Mouse (Mus musculus): ENCODE measurements around the gene Lamb2. TPM values are rescaled to one million over a fixed set of nuclear protein-coding genes. Genes with fewer than 3 reads are reported as not detected.

Lamb2 gene
- polyA plus RNA-seq, 1 experiment from 2014 or later, result 17.5 TPM

DNA sequence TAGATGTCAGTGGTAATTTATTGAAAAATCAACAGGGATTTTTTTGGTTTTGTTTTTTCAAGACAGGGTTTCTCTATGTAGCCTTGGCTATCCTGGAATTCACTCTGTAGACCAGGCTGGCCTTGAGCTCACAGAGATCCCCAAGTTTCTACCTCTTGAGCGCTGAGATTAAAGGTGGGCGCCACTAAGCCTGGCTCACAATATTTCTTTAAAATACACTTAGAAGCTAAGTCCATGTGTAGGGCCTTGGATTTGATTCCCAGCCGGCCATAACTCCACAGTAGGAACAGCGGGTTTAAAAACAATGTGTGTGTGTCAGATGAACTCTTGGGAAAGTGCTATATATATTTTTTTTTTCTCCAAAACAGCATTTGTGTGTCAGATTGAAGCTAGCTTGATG, 43.8 kb downstream of the Lamb2 start:
- no peak overlapping the region for H3K9ac ChIP-seq (replicated peaks)
- ATAC-seq (ENCODE audit: low FRiP score), result no peak
- peaks cover 33% of the 10 kb centered on the region for H3K4me1 ChIP-seq
- no peak overlapping the region for H3K4me2 ChIP-seq
- peaks cover 2% of the 10 kb centered on the region; the same call in 1 of the 2 replicates for H3K36me3 ChIP-seq
- no peaks in the 10 kb centered on the region for H3K27me3 ChIP-seq (replicated peaks)
- H3K27ac ChIP-seq (replicated peaks), result no peak overlapping the region
- no peak overlapping the region for H3K4me3 ChIP-seq (replicated peaks)
- WGBS, result 95% methylated on average over 4 of the region's 4 CpGs
- no peaks in the 10 kb centered on the region for H3K9me3 ChIP-seq (replicated peaks)

DNA sequence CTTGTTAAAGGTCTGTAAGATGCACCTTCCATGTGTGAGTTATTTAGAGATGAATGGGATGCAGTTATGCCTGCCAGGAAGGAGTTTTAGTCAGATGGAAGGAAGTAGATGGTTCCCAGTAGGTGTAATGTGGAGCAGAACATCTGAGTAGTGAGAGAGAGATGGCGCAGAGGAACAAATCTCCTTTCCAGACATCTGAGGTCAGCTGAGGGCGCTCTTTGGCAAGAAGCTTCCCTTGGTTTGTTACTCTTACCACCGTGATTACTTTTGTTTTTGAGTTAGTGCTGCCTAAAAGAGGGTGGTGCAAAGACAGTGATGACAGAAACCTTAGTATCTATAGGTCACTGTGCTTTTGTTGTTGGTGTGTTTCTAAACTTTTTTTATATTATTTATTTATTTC, 45.9 kb downstream of the Lamb2 start:
- 91% methylated on average over 3 of the region's 3 CpGs for WGBS

DNA sequence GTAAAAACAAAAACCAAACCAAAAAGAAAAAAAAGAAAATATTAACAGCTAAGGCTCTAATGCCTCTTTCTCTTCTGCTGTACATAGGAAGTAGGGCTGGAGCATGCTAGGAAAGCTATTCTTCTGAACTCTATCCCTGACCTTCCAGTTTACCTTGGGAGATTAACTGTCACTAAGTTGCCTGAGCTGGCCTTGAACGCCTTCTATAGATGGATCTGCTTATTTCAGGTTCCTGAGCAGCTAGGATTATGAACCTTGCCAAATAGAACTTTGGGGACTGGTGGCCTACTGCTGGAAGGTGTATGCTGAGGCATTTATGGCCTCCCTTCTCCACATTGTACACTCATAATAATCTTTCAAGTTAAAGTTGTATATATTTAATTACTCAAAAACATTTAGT, 51.4 kb downstream of the Lamb2 start:
- no peak overlapping the region for H3K4me2 ChIP-seq
- no peak overlapping the region for H3K9ac ChIP-seq (replicated peaks)
- peaks cover 70% of the 10 kb centered on the region for H3K36me3 ChIP-seq
- H3K9me3 ChIP-seq (replicated peaks), result no peaks in the 10 kb centered on the region
- no peak overlapping the region for H3K4me3 ChIP-seq (replicated peaks)
- WGBS, result 92% methylated on average over 1 of the region's 1 CpGs
- ATAC-seq (ENCODE audit: low FRiP score), result no peak
- H3K4me1 ChIP-seq, result no peaks in the 10 kb centered on the region
- H3K27me3 ChIP-seq (replicated peaks), result no peaks in the 10 kb centered on the region
- H3K27ac ChIP-seq (replicated peaks), result no peak overlapping the region

More for the DNA sequence above, 45.9 kb downstream of the Lamb2 start:
- Histone ChIP-seq H3K4me2 (no peak overlapping the region), H3K4me3 (replicated peaks) (no peak overlapping the region), H3K27ac (replicated peaks) (no peak overlapping the region), H3K27me3 (replicated peaks) (no peaks in the 10 kb centered on the region), H3K4me1 (peaks cover 16% of the 10 kb centered on the region; the same call in 1 of the 2 replicates), H3K36me3 (peaks cover 21% of the 10 kb centered on the region), H3K9me3 (replicated peaks) (no peaks in the 10 kb centered on the region), H3K9ac (replicated peaks) (no peak overlapping the region)
- ATAC-seq (ENCODE audit: low FRiP score), result no peak

DNA sequence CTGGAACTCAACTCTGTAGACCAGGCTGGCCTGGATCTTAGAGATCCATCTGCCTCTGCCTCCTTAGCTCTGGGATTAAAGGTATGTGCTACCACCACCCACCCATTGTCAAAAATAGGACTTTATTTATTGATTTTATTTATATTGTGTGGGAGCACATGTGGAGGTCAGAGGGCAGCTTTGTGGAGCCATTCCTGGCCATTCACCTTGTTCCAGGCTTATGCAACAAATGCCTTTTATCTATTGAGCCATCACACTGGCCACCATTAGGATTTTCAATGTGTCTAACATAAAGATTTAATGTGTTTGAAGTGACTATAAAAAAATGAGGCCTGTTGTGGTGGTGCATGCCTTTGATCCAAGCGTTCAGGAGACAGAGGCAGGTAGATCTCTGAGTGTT, 52.0 kb downstream of the Lamb2 start:
- H3K27me3 ChIP-seq (replicated peaks), result no peaks in the 10 kb centered on the region
- H3K27ac ChIP-seq (replicated peaks), result no peak overlapping the region
- no peak for ATAC-seq (ENCODE audit: low FRiP score)
- H3K4me3 ChIP-seq (replicated peaks), result no peak overlapping the region
- H3K4me1 ChIP-seq, result no peaks in the 10 kb centered on the region
- peaks cover 75% of the 10 kb centered on the region for H3K36me3 ChIP-seq
- no peak overlapping the region for H3K4me2 ChIP-seq
- no peak overlapping the region for H3K9ac ChIP-seq (replicated peaks)
- no peaks in the 10 kb centered on the region for H3K9me3 ChIP-seq (replicated peaks)
- 90% methylated on average over 1 of the region's 1 CpGs for WGBS

Other genes with a start within 250 kb of the Lamb2 start
- gene Dag1, start 215.8 kb upstream of the Lamb2 start, polyA plus RNA-seq (2015; fragmentation: Nextera tagmentation; extraction: Ambion mirVana), result 64.0 and 70.4 TPM in 2 replicates
- 117 and 136 TPM in 2 replicates for gene Nicn1, start 189.3 kb upstream of the Lamb2 start, polyA plus RNA-seq (2015; fragmentation: Nextera tagmentation; extraction: Ambion mirVana)
- gene Amt, start 182.9 kb upstream of the Lamb2 start, polyA plus RNA-seq (2015; fragmentation: Nextera tagmentation; extraction: Ambion mirVana), result 24.2 and 30.5 TPM in 2 replicates
- gene Rhoa, start 173.6 kb upstream of the Lamb2 start, polyA plus RNA-seq (2015; fragmentation: Nextera tagmentation; extraction: Ambion mirVana), result 261 and 304 TPM in 2 replicates
- gene Tcta, start 173.6 kb upstream of the Lamb2 start, polyA plus RNA-seq (2015; fragmentation: Nextera tagmentation; extraction: Ambion mirVana), result 49.2 and 52.0 TPM in 2 replicates
- gene Gpx1, start 140.8 kb upstream of the Lamb2 start, polyA plus RNA-seq (2015; fragmentation: Nextera tagmentation; extraction: Ambion mirVana), result 460 and 559 TPM in 2 replicates
- gene Usp4, start 131.9 kb upstream of the Lamb2 start, polyA plus RNA-seq (2015; fragmentation: Nextera tagmentation; extraction: Ambion mirVana), result 110 and 111 TPM in 2 replicates
- 1.1 and 1.3 TPM in 2 replicates for gene 1700102P08Rik, start 86.9 kb upstream of the Lamb2 start, polyA plus RNA-seq (2015; fragmentation: Nextera tagmentation; extraction: Ambion mirVana)
- 1.3 and 1.7 TPM in 2 replicates for gene Ccdc36, start 51.3 kb upstream of the Lamb2 start, polyA plus RNA-seq (2015; fragmentation: Nextera tagmentation; extraction: Ambion mirVana)
- not detected in 2 replicates for gene BC048562, start 43.3 kb upstream of the Lamb2 start, polyA plus RNA-seq (2015; fragmentation: Nextera tagmentation; extraction: Ambion mirVana)
- 53.7 and 64.4 TPM in 2 replicates for gene Ccdc71, start 19.2 kb upstream of the Lamb2 start, polyA plus RNA-seq (2015; fragmentation: Nextera tagmentation; extraction: Ambion mirVana)
- 58.4 and 59.8 TPM in 2 replicates for gene Klhdc8b, start 18.2 kb upstream of the Lamb2 start, polyA plus RNA-seq (2015; fragmentation: Nextera tagmentation; extraction: Ambion mirVana)
- gene Usp19, start 10.9 kb downstream of the Lamb2 start, polyA plus RNA-seq (2015; fragmentation: Nextera tagmentation; extraction: Ambion mirVana), result 66.1 and 68.0 TPM in 2 replicates
- 58.1 and 78.1 TPM in 2 replicates for gene Qars, start 28.0 kb downstream of the Lamb2 start, polyA plus RNA-seq (2015; fragmentation: Nextera tagmentation; extraction: Ambion mirVana)
- 111 and 114 TPM in 2 replicates for gene Qrich1, start 37.1 kb downstream of the Lamb2 start, polyA plus RNA-seq (2015; fragmentation: Nextera tagmentation; extraction: Ambion mirVana)
- gene Impdh2, start 80.5 kb downstream of the Lamb2 start, polyA plus RNA-seq (2015; fragmentation: Nextera tagmentation; extraction: Ambion mirVana), result 105 and 130 TPM in 2 replicates
- gene Ndufaf3, start 87.7 kb downstream of the Lamb2 start, polyA plus RNA-seq (2015; fragmentation: Nextera tagmentation; extraction: Ambion mirVana), result 75.0 and 78.2 TPM in 2 replicates
- gene Dalrd3, start 90.2 kb downstream of the Lamb2 start, polyA plus RNA-seq (2015; fragmentation: Nextera tagmentation; extraction: Ambion mirVana), result 279 and 285 TPM in 2 replicates
- 247 and 279 TPM in 2 replicates for gene Wdr6, start 99.0 kb downstream of the Lamb2 start, polyA plus RNA-seq (2015; fragmentation: Nextera tagmentation; extraction: Ambion mirVana)
- 36.4 and 44.2 TPM in 2 replicates for gene P4htm, start 117.9 kb downstream of the Lamb2 start, polyA plus RNA-seq (2015; fragmentation: Nextera tagmentation; extraction: Ambion mirVana)
- 44.4 and 47.3 TPM in 2 replicates for gene Arih2, start 169.7 kb downstream of the Lamb2 start, polyA plus RNA-seq (2015; fragmentation: Nextera tagmentation; extraction: Ambion mirVana)
- gene Slc25a20, start 182.4 kb downstream of the Lamb2 start, polyA plus RNA-seq (2015; fragmentation: Nextera tagmentation; extraction: Ambion mirVana), result 41.4 and 49.4 TPM in 2 replicates
- 50.6 and 59.5 TPM in 2 replicates for gene Prkar2a, start 209.6 kb downstream of the Lamb2 start, polyA plus RNA-seq (2015; fragmentation: Nextera tagmentation; extraction: Ambion mirVana)